Mouse (Mus musculus) MN1 (cell line): ENCODE data around the gene Gm17018.

Experiments used
- DNase-seq: peaks from one replicate; pipeline ENCODE4 v3.0.0-alpha.2; 2016; ENCODE audit warnings: low spot score

Gene Gm17018

GRCm38 (mm10) chr19:45549128-45549915 is 11.1 kb upstream of the Gm17018 start:
- no peak for DNase-seq

GRCm38 (mm10) chr19:45549948-45550347 is 10.5 kb upstream of the Gm17018 start:
- DNase-seq, result no peak

GRCm38 (mm10) chr19:45552187-45552586 is 8.2 kb upstream of the Gm17018 start:
- DNase-seq, result no peak

GRCm38 (mm10) chr19:45554136-45554535 is 6.3 kb upstream of the Gm17018 start:
- DNase-seq, result no peak

- no peak for DNase-seq
These were observed 5.7 kb downstream of the Gm17018 start for GRCm38 (mm10) chr19:45565925-45566715.

GRCm38 (mm10) chr19:45567367-45567766 is 7.0 kb downstream of the Gm17018 start:
- no peak for DNase-seq

GRCm38 (mm10) chr19:45573033-45573432 is 12.6 kb downstream of the Gm17018 start:
- no peak for DNase-seq

GRCm38 (mm10) chr19:45573861-45574267 is 13.4 kb downstream of the Gm17018 start:
- DNase-seq, result peak; percentile 61

GRCm38 (mm10) chr19:45574339-45574898 is 14.0 kb downstream of the Gm17018 start:
- DNase-seq, result no peak

- DNase-seq, result no peak
These were observed 14.7 kb downstream of the Gm17018 start for GRCm38 (mm10) chr19:45574941-45575631.

GRCm38 (mm10) chr19:45575632-45576001 is 15.2 kb downstream of the Gm17018 start:
- no peak for DNase-seq

- no peak for DNase-seq
These were observed 16.8 kb downstream of the Gm17018 start for GRCm38 (mm10) chr19:45577141-45577750.

GRCm38 (mm10) chr19:45578976-45579375 is 18.6 kb downstream of the Gm17018 start:
- no peak for DNase-seq

GRCm38 (mm10) chr19:45579416-45579815 is 19.0 kb downstream of the Gm17018 start:
- no peak for DNase-seq

- no peak for DNase-seq
These were observed 19.8 kb downstream of the Gm17018 start for GRCm38 (mm10) chr19:45580235-45580634.

GRCm38 (mm10) chr19:45581257-45581656 is 20.8 kb downstream of the Gm17018 start:
- DNase-seq, result no peak

GRCm38 (mm10) chr19:45582161-45582560 is 21.7 kb downstream of the Gm17018 start:
- no peak for DNase-seq

GRCm38 (mm10) chr19:45583136-45583535 is 22.7 kb downstream of the Gm17018 start:
- DNase-seq, result no peak

GRCm38 (mm10) chr19:45584856-45585620 is 24.6 kb downstream of the Gm17018 start:
- no peak for DNase-seq

GRCm38 (mm10) chr19:45586850-45587249 is 26.4 kb downstream of the Gm17018 start:
- DNase-seq, result no peak
